Mouse (Mus musculus) brain, embryonic 14.5 days (tissue): ENCODE measurements around the gene Acox2.

Source experiments
- CTCF ChIP-seq: fragments of 200-500 bp; IDR thresholded peaks from 2 replicates; pipeline ENCODE4 v1.5.1; 2012; ENCODE audit warnings: inconsistent platforms, mild to moderate bottlenecking, moderate library complexity, borderline replicate concordance; ENCODE audit not compliant: insufficient read depth, insufficient read length; ENCODE audit errors: extremely low read depth
- POLR2A ChIP-seq: fragments of 200-500 bp; IDR thresholded peaks from 2 replicates; pipeline ENCODE4 v1.6.1; 2012; ENCODE audit warnings: mild to moderate bottlenecking, inconsistent platforms, borderline replicate concordance; ENCODE audit not compliant: poor library complexity, insufficient read depth, insufficient read length, severe bottlenecking; ENCODE audit errors: extremely low read depth

- no peak for TF ChIP-seq CTCF
- no peak for TF ChIP-seq POLR2A
Observed at GRCm38 (mm10) chr14:8246878-8247277, 12.3 kb downstream of the Acox2 start.
